Mouse (Mus musculus) liver (tissue): ENCODE measurements at regions not wholly inside any gene's neighbourhood (a gene's known extent, or its start where the extent isn't known, plus 50 kb on each side); places are given as distances from the start of the nearest gene placed in this dataset.

Source experiments
- DNase-seq: peaks from one replicate; pipeline ENCODE4 v3.0.0-alpha.2; 2020; ENCODE audit warnings: mixed read lengths

DNA sequence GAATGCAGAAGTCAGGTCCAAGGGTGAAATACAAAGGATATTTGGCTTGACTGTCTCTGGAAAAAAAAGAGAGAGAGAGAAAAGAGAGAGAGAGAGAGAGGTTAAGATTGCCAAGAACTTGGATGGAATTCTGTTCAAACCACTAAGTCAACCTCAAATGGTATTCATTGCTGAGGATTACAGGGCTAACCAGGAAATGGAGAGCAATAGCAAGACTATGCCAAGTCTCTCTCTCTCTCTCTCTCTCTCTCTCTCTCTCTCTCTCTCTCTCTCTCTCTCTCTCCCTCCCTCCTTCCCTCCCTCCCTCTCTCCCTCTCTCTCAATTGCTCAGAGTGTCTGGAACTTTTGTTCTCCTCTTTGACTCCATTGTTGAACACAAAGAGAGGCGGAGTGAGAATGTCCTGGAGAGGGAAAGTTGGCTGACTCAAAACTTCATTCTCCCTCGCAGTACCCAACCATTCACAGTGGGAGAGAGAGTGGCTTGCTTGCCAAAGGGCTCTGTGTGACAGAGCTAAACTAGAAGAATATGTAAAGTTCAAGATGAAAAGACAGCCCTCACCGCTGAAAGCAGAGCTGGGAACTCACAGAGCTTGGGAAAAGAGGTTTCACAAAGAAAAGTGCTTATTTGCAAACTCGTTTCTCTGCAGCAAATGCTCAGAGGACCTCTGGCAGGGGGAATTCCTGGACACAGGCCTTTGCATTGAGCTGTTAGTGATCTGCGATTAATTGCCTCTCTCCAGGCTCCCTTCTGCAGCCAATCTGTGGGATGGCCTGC is 487.1 kb upstream of the Cdh11 start:
- no peak for DNase-seq

DNA sequence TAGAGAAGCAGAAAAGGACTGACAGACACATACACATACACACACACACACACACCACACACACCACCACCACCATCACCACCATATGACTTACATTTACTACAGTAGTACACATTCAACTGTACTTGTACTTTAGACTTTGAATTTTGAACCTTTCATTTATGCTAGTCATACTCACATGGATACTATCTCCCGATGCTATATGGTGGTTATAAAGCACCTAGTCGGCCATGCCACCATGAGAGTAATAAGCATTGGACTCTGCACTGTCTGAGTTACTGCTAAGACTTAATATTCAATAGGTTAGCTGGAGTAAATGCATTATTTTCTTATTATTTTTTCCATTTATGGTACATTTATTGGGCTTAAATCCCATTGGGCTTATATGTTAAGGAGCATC is 488.0 kb upstream of the Cdh11 start:
- DNase-seq, result no peak

DNA sequence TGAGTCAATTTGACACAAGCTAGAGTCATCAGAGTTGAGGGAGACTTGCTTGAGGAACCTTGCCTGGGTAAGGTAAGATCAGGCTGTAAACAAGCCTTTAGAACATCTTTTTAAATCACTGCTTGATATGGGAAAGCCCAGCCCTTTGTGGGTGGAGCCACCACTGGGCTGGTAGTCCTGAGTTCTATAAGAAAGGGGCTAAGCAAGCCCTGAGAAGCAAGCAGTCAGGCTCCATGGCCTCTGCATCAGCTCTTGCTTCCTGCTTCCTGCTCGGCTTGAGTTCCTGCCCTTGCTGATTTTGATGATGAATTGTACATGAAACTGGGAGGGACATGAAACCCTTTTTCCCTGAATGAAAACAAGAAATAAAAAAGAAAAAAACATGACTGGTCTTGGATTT is 496.4 kb upstream of the Cdh11 start:
- DNase-seq, result no peak

DNA sequence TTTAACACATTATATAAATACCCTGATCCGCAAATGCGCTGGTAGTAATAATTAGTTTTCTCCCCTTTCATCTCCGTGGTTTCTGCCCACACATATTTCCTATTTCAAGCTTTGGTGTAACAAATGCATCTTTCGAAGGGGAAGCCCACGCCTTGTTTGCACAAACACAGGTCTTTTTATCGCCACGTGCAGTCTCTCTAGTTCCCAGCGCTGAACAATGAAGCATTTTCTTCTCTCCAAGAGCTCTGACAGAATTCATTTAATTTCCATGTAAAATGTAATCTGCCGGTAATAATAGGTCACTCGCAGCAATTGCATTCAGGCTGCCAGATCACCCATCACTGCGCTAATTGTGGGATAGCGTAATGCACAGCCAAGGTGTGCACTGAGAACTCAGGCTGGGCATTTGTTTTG is 503.1 kb upstream of the Cdh11 start:
- no peak for DNase-seq

DNA sequence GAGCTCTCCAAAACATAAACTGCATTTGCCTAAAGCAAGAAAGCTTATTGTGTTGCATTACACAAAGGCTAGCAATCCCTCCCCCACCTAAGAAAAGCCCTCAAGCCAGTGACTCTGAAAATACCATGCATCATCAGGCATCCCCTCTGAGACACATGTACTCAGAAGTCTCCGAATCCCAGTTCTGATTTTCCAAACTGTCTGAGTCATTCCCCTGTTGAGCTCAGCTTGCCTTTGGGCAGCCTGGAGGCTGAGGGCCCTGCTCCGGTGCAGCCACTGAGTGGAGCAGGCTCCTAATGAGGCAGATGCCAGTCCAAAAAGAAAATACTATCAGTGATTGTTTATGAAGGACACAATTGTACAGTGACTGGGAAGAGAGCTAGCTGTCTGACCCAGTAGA is 507.5 kb upstream of the Cdh11 start:
- DNase-seq, result no peak

DNA sequence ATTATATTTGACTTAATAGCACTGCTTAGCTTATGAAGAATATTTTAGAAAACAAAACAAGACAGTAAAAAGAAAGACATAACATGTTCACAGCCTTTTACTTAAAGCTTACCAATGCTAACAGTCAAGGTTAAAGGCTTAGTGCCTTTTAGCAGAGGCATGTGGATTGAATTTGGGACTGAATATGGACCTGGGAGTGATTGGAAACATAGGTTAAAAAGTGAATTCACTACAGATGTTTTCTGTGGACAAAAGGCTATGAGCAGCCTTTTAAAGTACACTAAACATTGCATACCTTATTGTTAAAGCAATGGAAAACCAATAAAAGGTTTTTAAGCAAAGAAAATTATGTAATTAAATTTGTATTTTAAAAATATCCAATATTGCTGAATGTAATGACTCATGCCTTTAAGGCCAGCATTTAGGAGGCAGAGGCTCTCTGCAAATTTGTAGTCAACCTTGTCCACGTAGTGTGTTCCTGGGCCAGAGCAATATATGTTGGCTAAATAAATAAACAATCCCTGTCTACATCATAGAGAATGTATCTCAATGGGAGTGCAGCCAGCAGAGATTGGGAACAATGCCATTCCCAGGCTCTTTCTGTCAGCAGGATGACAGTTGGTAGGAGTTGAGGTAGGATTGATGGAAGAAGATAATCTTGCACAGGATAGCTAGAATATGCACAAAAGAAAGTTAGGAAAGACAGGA is 521.2 kb upstream of the Cdh11 start:
- no peak for DNase-seq

DNA sequence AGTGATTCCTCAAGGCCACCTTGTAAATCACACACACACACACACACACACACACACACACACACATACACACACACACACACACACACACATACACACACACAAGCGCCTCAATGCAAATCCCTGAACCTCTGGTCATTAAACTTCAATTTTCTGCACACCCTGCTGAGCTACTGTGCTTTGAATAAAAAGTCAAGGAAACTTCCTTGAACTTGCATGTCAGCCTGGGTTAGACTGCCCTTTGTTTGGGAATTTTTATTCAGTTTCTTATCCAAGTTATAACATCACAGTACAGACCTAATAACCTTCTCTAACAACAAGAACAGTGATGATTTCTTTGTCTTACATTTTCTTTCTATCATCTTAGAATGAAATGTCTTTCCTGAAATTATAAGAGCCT is 528.1 kb upstream of the Cdh11 start:
- DNase-seq, result no peak

DNA sequence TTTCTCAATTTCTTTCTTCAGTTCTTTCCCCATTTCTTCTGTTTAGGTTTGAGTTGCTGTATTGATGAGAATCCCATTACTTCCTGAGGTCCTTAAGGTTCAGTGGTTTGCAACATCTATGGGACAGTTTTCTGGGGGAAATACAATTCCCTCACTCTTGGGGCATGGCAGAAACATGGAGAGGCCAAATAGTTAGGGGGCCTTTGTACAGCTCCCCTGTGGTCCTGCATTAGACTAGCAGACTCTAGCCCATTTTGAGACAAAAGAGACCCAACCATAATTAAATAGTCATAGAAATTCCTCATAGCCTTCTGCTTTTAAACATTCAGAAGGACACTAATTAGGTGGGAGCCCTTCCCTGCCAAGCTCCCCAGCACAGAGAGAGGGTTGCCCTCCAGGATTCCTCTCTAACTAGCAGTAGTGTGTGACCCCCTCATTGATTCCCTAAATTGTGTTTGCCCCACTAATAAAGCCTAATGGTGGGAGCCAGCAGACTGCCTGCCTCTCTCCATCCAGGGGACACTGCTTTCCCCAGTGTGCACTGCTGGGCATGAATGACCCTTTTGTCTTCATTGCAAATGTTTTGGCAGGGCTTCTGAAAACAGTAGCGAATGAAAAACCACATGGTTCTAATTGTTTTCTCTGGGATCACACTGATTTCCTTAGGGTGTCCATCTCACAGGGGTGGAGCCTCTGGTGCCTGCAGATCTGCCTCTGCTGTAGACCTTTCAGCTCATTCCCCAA is 529.0 kb upstream of the Cdh11 start:
- DNase-seq, result no peak

DNA sequence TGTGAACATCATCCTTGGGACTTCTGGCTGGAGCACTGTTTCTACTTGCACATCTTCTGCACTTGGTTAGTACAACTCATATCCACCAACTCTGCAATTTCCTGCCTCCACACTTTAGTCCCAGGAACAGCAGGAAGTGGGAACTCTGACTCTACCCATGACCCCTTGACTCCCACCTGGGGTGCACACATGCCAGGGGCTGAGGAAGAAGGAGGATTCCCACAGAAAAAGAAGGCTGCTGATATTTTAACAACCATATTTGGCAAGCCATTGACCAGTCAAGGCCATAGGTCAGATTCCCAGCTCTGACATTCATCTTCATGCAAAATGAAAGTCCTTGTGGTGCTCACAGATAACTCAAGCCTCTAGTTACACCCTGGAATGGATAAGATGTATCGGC is 530.3 kb upstream of the Cdh11 start:
- no peak for DNase-seq

DNA sequence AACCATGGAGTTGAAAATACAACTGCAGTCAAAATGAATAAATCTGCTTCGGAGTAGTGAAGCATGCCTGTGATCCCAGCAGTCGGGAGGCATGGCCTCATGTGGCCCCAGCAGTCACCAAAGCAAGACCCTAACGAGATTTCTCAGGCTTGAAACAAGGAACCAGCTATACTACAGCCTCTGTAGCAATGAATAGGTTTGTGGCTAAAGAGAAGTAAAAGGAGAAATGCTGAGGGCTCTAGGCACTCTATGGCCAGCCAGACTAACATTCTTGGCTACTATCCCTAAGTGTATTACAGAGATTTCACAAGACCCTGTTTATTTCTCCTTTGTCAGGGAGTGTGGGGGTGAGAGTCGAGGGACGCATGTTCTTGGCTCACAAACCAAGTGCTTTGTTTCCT is 531.2 kb upstream of the Cdh11 start:
- DNase-seq, result no peak

DNA sequence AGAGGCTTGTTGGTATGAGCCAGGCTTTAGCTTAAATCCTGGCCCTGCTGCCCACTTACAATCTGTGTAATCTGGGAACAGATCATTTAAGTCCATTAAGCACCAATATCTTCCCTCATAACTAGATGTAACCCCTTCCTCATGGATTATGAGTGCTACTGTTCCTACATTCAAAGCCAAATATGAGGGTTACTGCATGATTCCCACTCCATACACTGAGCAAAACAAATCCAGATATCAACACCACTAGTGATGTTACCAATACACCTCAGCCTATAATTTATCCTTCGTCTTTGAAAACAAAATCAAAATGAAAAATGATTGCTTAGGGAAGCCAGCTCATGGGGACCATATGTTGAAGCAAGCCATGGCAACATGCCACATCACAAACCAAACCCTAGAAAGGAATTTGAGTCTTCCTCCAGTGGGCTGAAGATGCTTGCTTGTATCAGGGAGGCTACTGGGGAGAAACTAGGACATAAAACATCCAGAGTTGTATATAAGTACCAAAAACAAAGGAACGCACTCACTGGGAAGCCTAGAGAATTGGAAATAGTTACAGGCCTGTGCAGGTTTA is 531.8 kb upstream of the Cdh11 start:
- DNase-seq, result no peak

DNA sequence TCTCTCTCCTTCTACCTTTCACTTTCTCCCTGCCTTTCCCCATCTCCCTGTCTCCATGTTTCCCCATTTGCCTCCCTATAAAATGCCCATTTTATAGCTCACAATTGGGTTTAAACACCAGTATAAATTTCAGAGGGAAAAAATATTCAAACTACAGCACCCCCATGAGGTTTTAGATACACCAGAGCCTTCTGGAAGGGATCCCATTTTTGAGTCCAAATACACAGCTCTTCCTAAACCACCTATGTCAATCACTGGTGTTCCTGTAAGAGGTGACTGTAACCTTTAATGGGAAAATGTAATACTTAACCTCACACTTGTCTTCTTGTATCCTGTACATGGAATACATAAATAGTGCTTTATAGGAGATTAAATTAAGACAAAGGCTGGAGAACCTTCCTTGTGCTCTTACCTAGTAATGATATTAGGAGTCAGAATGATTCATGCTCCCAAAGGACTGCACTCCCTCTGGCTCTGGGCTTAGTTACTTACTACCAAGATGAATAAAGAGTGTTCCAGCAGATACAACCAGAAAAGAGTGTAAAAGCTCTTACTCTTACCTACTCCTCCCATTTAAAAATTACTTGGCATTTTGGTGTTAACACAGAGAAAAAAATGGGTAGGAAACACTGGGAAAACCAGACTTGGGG is 538.7 kb upstream of the Cdh11 start:
- DNase-seq, result no peak

DNA sequence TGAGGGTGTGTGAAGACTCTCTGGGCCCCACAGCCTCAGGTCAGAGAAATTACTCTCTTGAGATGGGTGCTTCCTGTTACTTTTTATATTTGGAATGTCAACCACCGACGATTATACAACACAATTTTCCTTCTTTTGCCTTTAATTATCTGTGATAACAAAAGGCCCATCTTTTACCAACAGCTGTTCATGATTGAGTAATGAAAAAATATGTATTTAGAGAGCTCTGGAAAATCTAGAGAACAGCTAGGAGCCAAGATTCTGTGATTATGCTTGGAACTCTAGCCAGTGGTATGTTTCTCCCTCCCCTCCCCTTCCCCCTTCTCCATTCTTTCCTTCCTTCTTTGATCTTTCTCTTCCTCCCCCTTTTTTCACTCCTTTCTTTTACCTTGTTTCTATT is 546.0 kb upstream of the Cdh11 start:
- DNase-seq, result no peak

DNA sequence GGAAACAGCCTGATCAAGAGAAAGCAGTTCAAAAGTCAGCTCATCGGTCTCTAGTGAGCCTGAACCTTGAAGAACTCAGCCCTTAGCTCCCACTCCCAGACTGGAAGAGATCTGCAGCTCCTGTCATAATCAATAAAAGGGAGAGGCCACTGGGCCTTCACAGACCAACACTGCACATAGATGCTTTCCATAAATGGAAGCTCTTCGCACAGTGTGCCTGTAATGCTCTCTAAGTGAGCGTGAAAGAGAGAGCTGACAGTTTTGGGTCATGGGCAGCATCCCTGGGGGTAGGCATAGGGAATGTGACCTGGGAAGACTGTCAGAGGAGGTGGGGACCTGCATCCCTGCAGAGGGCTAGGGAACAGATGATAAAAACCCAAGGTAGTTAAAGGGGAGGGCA is 551.9 kb upstream of the Cdh11 start:
- no peak for DNase-seq

DNA sequence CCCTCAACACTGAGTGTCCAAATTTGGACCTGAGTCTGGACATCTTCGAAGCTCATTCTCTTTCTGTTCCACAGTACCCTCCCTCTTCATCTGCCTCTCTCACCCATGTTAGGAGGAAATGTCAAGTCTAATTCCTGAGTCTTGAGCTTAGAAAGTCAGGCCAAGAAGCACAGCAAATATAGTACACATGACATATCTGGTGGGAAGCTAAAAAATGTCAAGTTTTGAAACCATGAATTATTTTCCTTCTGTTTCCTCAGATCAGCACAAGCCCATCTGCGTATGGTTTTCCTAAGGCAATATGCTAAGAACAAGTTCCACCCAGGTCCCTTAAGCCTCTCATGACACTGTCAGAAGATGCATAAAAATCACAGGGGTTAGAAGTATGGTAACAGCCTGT is 553.6 kb upstream of the Cdh11 start:
- no peak for DNase-seq

DNA sequence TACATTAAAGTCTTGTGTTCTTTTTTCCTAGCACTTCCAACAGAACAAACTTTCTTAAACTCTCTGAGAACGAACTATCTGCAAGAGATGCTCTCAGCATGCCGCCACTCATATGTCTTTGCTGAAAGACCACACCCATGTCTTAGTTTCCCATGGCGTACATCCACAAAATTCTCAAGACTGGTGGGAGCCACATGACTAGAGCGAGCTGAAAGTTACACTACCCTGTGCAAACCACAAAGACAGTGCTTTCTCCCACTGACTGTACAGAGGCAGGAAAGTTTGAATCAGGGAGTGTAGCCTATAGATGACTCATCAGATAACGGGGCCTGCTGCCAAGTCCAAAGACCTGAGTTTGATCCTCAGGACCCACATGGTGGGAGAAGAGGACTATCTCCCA is 554.5 kb upstream of the Cdh11 start:
- no peak for DNase-seq

DNA sequence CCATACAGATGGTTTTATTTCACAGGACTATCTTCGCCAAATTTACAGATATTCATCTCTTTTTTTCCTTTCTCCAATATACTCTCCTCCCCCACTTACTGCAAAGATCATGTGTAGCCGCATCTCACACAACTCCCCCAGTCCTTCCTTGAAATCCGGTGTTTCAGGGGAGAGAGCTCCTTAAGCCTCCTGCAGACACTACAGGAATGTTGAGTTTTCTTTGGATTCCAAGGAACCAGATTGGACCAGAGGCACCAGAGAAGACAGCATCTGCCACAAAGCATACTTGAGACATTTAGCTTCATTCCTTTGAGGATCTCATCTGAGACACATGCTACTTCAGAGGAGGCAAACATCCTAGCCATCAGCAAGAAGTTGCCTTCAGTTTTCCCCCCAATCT is 558.4 kb upstream of the Cdh11 start:
- DNase-seq, result no peak

DNA sequence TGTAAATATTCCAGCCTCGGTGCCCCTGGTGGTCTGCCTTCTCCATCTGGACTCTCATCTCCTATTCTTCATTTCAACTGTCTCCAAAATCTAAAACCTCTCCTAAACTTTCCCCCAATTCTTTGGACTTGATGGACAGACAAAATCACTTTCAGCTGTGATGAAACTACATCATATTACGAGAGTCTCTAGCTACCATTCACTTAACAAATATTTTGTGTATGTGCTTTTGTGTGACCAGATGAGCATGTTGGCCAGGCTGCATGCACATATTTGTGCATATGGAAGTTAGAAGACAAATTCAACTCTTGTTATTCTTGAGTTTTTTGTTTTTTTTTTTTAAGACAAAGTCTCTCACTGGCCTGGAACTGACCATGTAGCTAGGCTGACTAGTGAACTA is 559.4 kb upstream of the Cdh11 start:
- no peak for DNase-seq

DNA sequence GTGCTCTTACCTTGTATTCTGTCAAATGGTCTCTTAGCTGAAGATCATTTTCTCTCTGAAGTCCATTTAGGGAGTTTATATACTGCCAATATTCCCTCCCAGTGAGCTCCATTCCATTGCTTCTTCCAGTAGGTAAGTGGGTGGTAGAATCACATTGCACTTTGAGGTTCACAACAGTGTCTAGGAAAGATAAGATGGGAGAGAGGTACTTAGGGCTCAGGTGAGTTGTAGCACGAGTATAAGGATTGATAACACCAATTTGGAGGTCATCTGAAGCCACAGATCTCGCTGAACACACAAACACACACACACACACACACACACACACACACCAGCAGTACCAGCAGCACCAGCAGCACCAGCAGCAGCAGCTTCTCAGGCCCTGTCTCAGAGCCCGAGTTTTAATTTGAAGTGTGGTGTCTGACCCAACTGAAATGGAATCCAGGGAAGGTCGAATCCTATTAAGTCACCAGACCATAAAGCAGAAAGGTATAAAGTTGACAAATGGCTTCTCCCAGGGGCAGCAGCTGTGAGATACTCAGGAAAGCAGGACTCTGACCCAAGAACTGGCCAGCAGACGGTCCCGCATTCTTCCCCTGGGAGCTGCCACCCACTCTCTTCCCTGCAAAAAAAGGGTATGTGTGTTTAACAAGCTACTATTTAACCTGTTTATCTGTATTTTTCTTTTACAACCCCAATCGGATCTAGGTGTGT is 561.9 kb upstream of the Cdh11 start:
- no peak for DNase-seq

DNA sequence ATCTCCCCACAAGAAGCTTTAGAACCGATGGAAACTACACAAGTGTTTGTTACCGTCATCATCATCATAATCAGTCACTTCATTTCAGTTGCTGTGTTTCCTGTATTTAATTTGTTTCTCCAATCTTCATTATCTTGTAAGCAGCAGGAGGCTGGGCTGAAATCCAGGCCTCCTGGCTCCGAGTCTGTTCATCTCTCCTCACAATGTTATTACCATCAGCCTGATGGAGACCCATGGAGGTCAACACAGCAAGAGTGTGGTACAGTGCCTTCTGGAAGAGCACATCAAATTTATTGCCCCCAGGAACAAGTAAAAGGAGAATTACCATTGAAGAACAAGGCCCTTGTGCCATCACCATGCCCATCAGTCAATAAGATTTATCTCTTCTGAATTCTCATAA is 576.3 kb upstream of the Cdh11 start:
- DNase-seq, result no peak

DNA sequence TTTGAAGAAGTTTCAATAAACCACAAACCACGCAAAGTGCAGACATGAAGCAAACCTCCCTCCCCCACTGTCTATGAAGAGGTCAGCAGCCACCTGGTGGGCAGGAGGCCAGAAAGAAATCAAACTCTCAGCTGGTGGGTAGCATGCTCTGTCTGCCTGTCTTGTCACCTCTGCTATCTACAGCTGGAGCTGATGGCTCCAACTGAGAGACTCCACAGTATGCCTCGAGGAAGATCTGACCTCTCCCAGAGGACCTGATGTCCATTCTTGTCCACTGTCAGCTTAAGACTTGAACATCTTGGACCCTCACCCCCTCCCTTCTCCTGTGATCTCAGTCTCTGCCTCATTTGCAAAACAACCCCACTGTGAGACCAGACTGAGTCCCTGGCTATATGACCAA is 585.0 kb upstream of the Cdh11 start:
- DNase-seq, result no peak

DNA sequence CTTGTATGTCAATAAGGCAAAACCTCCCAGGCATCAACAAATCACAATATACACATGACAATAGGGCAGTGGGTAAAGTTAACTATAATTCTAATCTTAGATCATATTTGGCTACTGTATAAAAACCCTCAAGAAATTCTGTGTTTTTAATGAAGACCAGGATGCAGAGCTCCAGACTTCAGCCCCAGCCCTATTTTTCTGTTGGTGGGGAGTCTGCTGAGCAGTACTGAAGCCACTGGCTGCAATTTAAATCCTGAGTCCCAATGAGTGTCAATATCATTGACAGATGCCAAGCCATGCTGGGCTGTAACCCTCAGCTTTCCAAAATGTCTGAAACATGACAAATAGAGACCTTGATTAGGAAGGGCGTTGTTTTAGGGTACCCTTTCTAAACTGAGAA is 587.6 kb upstream of the Cdh11 start:
- DNase-seq, result no peak

DNA sequence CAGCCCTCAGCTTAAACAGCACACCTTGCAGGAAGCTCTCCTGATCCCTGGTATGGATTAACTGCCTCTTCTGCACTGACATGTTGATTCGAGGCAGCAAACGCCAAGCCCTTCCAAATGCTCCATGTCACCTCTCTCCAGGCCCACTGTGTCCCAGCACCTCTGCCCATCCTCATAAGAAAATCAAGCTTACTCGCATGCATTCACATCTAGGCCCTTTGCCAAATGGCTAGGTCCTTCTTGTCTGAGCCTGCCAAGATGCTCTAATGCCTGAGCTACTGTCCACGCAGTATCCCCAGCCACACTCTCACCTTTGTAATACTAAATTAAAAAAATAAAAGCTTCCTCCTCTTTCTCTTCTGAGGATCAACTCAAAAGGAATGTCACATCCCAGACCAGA is 588.7 kb upstream of the Cdh11 start:
- DNase-seq, result no peak
